Mouse (Mus musculus): ENCODE data around the gene Mapt.

GRCm38 (mm10) chr11:104330151-104330550, 99.0 kb downstream of the Mapt start:
- TF ChIP-seq FLI1 (IDR thresholded peaks at IDR 0.05; ENCODE audit: low read length) = no peak
- TF ChIP-seq GATA1 (IDR thresholded peaks at IDR 0.05; ENCODE audit: borderline replicate concordance, low read length) = no peak
